In the genomic region with DNA sequence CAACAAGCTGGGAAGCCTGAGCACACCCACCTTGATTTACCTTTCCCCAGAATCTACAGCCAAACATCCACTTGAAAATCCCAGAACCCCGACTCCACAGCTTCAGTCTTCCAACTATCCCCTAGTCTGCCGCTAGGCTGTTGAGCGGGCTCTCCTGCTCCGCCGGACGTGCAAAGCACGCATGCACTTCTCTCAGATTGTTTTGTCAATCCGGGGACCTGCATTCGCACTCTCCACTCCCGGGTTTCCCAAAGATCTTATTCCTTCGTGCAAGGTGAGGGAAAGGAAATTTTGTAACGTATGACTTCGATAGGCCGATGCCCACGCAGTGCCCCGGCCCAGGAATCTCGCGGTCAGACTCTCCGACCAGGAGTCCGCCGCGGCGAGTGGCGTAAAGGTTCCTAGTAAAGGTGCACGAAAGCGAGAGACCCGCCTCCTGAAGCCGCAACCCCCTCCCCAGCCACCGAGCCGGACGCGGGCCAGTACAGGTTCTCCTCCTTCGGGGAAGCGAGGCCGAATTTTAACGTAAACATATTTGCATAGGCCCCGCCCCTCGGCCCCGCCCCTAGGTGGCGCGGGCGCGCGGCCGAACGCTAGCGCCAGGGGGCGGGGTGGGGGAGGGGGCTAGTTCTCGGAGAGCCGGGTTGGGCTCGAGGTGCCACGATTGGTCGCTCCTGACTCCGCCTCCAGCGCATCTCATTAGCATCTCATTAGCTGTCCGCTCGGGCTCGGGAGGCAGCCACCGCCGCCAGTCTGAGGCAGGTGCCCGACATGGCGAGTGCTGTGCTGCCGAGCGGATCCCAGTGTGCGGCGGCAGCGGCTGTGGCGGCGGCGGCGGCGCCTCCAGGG, we compare ENCODE assay signal across 8 mouse cellular contexts. TPM values are rescaled to one million over a fixed set of nuclear protein-coding genes. Genes with fewer than 3 reads are reported as not detected.
DNase-seq lines count a peak whose midpoint lies in the region; TF ChIP-seq lines count a peak whose summit lies in the region.

Gene Cadm1, plus strand, starts transcription at position 572 of the 849 bp plus-strand sequence.

- TF ChIP-seq CTCF in left cerebral cortex, adult 2 months (IDR thresholded peaks at IDR 0.05): peak; percentile 60

- peak within 1 kb of the TSS; percentile 98 for H3K4me3 ChIP-seq in left cerebral cortex, adult 2 months

- peak; percentile 95 for DNase-seq in adrenal gland, adult 8-10 months
- DNase-seq in embryo, embryonic 11.5 days (ENCODE audit: low read depth, low spot score): peak; percentile 97
- peak; percentile 92 for DNase-seq in gastrocnemius, postnatal 25 days
- peak; percentile 79 for DNase-seq in induced T-regulatory cell, adult 2 months (ENCODE audit: low read depth)
- DNase-seq in left cerebral cortex, adult 2 months (ENCODE audit: extremely low spot score in 1 of 2, low spot score in 2 of 2): peak; percentile 96
- peak; percentile 95 to 97 for DNase-seq in lung, postnatal 4 days
- DNase-seq in retina, postnatal 1 day: peak; percentile 99
- DNase-seq in thymus, postnatal 36 days: peak; percentile 77 to 85

- peak within 1 kb of the TSS; percentile 96 for H3K27ac ChIP-seq in left cerebral cortex, adult 2 months

- intact Hi-C loops in left cerebral cortex, adult 2 months (cut with DNase I): loop anchor here (2.0 to 10.0 kb wide), 11 partner anchors 55 to 795 kb away; no protein-coding TSS in a partner anchor

RNA-seq across cellular contexts. Expression of gene Cadm1, which starts in this region (rescaled TPM):
- 10 to 100 TPM; 38.4 to 69.9 (median 49.7) TPM for total RNA-seq in adrenal gland, adult 8-10 months (2022)
- total RNA-seq in gastrocnemius, postnatal 25 days (2021): 1 to 10 TPM; 1.7 to 2.5 TPM
- 100 to 1,000 TPM; 230 to 269 TPM for total RNA-seq in left cerebral cortex, adult 2 months (2021)

Comparison
In these comparisons a context has a peak if more than half of its experiments do, and no peak if none do; other contexts are left out.
1. Peak in every context shown above with its lines: DNase-seq, H3K4me3 ChIP-seq and H3K27ac ChIP-seq.
2. RNA of gene Cadm1 (total RNA-seq): 230 to 269 TPM in left cerebral cortex, adult 2 months and 38.4 to 69.9 TPM in adrenal gland, adult 8-10 months; 1.7 to 2.5 TPM in gastrocnemius, postnatal 25 days; every median in the first group is over 10 times any median in the second.